Mouse (Mus musculus) liver, adult 2 months (tissue): ENCODE measurements around the gene Bcl2l12. TPM values are rescaled to one million over a fixed set of nuclear protein-coding genes. Genes with fewer than 3 reads are reported as not detected.
A peak's percentile ranks its signal among the peaks of the same experiment; 100 is the strongest.

Experiments used
- DNase-seq: peaks from one replicate; pipeline ENCODE4 v3.0.0-alpha.2; 2011; ENCODE audit warnings: low read depth, low spot score; ENCODE audit errors: extremely low read depth
- H3K27ac ChIP-seq: fragments of 200-500 bp; replicated peaks from 2 replicates; pipeline ENCODE4 v1.5.1; 2012; ENCODE audit warnings: low read depth, mild to moderate bottlenecking, control low read depth, inconsistent platforms, low read length; ENCODE audit not compliant: insufficient read depth
- H3K27me3 ChIP-seq: fragments of 200-500 bp; 2 replicates; pipeline ENCODE4 v1.6.1; 2012; ENCODE audit warnings: mild to moderate bottlenecking, moderate library complexity, low read length, inconsistent platforms; ENCODE audit not compliant: control insufficient read depth, insufficient read depth
- H3K36me3 ChIP-seq: fragments of 200-500 bp; 2 replicates; pipeline ENCODE4 v1.6.1; 2012; ENCODE audit warnings: low read length, inconsistent platforms; ENCODE audit not compliant: control insufficient read depth, insufficient read depth
- H3K4me1 ChIP-seq: fragments of 200-500 bp; 2 replicates; pipeline ENCODE4 v1.6.1; 2011; ENCODE audit warnings: low read length; ENCODE audit not compliant: control insufficient read depth, insufficient read depth
- H3K4me3 ChIP-seq: fragments of 200-500 bp; 2 replicates; pipeline ENCODE4 v1.5.1; 2011; ENCODE audit warnings: low read depth, mild to moderate bottlenecking, control low read depth, low read length, moderate library complexity; ENCODE audit not compliant: insufficient read depth
- H3K79me2 ChIP-seq: fragments of 200-500 bp; 2 replicates; pipeline ENCODE4 v1.6.1; 2012; ENCODE audit warnings: inconsistent platforms, mild to moderate bottlenecking, low read length, moderate library complexity; ENCODE audit not compliant: control insufficient read depth, insufficient read depth
- H3K9ac ChIP-seq: fragments of 200-500 bp; 2 replicates; pipeline ENCODE4 v1.6.1; 2012; ENCODE audit warnings: low read depth, mild to moderate bottlenecking, control low read depth, inconsistent platforms, low read length
- CTCF ChIP-seq: fragments of 200-500 bp; IDR thresholded peaks from 2 replicates; pipeline ENCODE4 v1.5.1; 2011; ENCODE audit warnings: low read depth, low read length, control low read depth
- POLR2A ChIP-seq: fragments of 200-500 bp; IDR thresholded peaks from 2 replicates; pipeline ENCODE4 v1.6.1; 2011; ENCODE audit warnings: low read length, control low read depth; ENCODE audit not compliant: insufficient read depth; ENCODE audit errors: extremely low read depth
- WGBS: fragments of 180-500 bp; shearing (Covaris S2); methylation state at CpG from one replicate; pipeline ENCODE4 v1.1.7; 2018; 5-methylcytosine and 5-hydroxymethylcytosine counted together
- polyA plus RNA-seq: library from polyadenylated mRNA; depleted of rRNA; stranded (reverse); fragments of >200 nt; gene quantifications from 2 replicates; pipeline ENCODE4 v1.2.3, GENCODE M21; 2012
- total RNA-seq: library from RNA; depleted of rRNA; stranded (reverse); fragments of >200 nt; gene quantifications from 2 replicates; pipeline ENCODE4 v1.2.3, GENCODE M21; 2014

Bcl2l12 gene
- total and polyA plus RNA-seq, 2 experiments: 5.6 to 14.5 TPM

GRCm38 (mm10) chr7:44959281-44959680 is 39.2 kb downstream of the Bcl2l12 start:
- Histone ChIP-seq H3K27ac (no peak overlapping the region), H3K27me3 (no peaks in the 10 kb centered on the region), H3K79me2 (no peaks in the 10 kb centered on the region), H3K4me1 (no peaks in the 10 kb centered on the region), H3K36me3 (no peaks in the 10 kb centered on the region), H3K9ac (no peak overlapping the region), H3K4me3 (no peak overlapping the region)
- TF ChIP-seq CTCF: no peak
- 78% methylated on average over 8 of the region's 8 CpGs for WGBS
- DNase-seq: no peak

- H3K4me1 ChIP-seq: no peaks in the 10 kb centered on the region
- H3K27me3 ChIP-seq: no peaks in the 10 kb centered on the region
- TF ChIP-seq POLR2A (no peak), CTCF (peak; percentile 62)
- no peaks in the 10 kb centered on the region for H3K36me3 ChIP-seq
- H3K4me3 ChIP-seq: no peak overlapping the region
- DNase-seq: peak; percentile 64
- H3K9ac ChIP-seq: no peak overlapping the region
- no peak overlapping the region for H3K27ac ChIP-seq
- 46% methylated on average over 7 of the region's 7 CpGs for WGBS
- no peaks in the 10 kb centered on the region for H3K79me2 ChIP-seq
These were observed 40.3 kb downstream of the Bcl2l12 start for GRCm38 (mm10) chr7:44958208-44958607.

- Histone ChIP-seq H3K36me3 (no peaks in the 10 kb centered on the region), H3K79me2 (no peaks in the 10 kb centered on the region), H3K4me1 (no peaks in the 10 kb centered on the region), H3K27ac (no peak overlapping the region), H3K9ac (no peak overlapping the region), H3K4me3 (no peak overlapping the region), H3K27me3 (no peaks in the 10 kb centered on the region)
- TF ChIP-seq CTCF (no peak), POLR2A (no peak)
- no peak for DNase-seq
- 83% methylated on average over 20 of the region's 20 CpGs for WGBS
These were observed 41.2 kb downstream of the Bcl2l12 start for GRCm38 (mm10) chr7:44957183-44957835.

GRCm38 (mm10) chr7:44956266-44956665 is 42.2 kb downstream of the Bcl2l12 start:
- 89% methylated on average over 6 of the region's 6 CpGs for WGBS
- H3K4me3 ChIP-seq: no peak overlapping the region

GRCm38 (mm10) chr7:44955628-44956027 is 42.9 kb downstream of the Bcl2l12 start:
- peak; percentile 29 for DNase-seq
- no peak overlapping the region for H3K4me3 ChIP-seq
- H3K27me3 ChIP-seq: no peaks in the 10 kb centered on the region
- H3K9ac ChIP-seq: no peak overlapping the region
- TF ChIP-seq CTCF: peak; percentile 43
- TF ChIP-seq POLR2A: no peak
- no peaks in the 10 kb centered on the region for H3K4me1 ChIP-seq
- WGBS: 36% methylated on average over 5 of the region's 5 CpGs
- no peak overlapping the region for H3K27ac ChIP-seq
- no peaks in the 10 kb centered on the region for H3K79me2 ChIP-seq
- H3K36me3 ChIP-seq: no peaks in the 10 kb centered on the region

More at GRCm38 (mm10) chr7:44956266-44956665, 42.2 kb downstream of the Bcl2l12 start:
- no peaks in the 10 kb centered on the region for H3K79me2 ChIP-seq
- H3K9ac ChIP-seq: no peak overlapping the region
- no peaks in the 10 kb centered on the region for H3K4me1 ChIP-seq
- H3K27ac ChIP-seq: no peak overlapping the region
- H3K27me3 ChIP-seq: no peaks in the 10 kb centered on the region
- no peak for DNase-seq
- H3K36me3 ChIP-seq: no peaks in the 10 kb centered on the region
- no peak for TF ChIP-seq POLR2A
- TF ChIP-seq CTCF: no peak

- H3K4me3 ChIP-seq: no peak overlapping the region
- TF ChIP-seq POLR2A (no peak), CTCF (no peak)
- no peak overlapping the region for H3K9ac ChIP-seq
- no peak for DNase-seq
- 91% methylated on average over 12 of the region's 12 CpGs for WGBS
- no peaks in the 10 kb centered on the region for H3K27me3 ChIP-seq
- no peak overlapping the region for H3K27ac ChIP-seq
- H3K36me3 ChIP-seq: no peaks in the 10 kb centered on the region
- H3K79me2 ChIP-seq: no peaks in the 10 kb centered on the region
- no peaks in the 10 kb centered on the region for H3K4me1 ChIP-seq
These were observed 44.2 kb downstream of the Bcl2l12 start for GRCm38 (mm10) chr7:44954091-44954885.
